Mouse (Mus musculus): ENCODE results near the gene Lbx2. TPM values are rescaled to one million over a fixed set of nuclear protein-coding genes. Genes with fewer than 3 reads are reported as not detected.

Lbx2 gene
- total RNA-seq, 1 experiment from 2014 or later, result not detected

DNA sequence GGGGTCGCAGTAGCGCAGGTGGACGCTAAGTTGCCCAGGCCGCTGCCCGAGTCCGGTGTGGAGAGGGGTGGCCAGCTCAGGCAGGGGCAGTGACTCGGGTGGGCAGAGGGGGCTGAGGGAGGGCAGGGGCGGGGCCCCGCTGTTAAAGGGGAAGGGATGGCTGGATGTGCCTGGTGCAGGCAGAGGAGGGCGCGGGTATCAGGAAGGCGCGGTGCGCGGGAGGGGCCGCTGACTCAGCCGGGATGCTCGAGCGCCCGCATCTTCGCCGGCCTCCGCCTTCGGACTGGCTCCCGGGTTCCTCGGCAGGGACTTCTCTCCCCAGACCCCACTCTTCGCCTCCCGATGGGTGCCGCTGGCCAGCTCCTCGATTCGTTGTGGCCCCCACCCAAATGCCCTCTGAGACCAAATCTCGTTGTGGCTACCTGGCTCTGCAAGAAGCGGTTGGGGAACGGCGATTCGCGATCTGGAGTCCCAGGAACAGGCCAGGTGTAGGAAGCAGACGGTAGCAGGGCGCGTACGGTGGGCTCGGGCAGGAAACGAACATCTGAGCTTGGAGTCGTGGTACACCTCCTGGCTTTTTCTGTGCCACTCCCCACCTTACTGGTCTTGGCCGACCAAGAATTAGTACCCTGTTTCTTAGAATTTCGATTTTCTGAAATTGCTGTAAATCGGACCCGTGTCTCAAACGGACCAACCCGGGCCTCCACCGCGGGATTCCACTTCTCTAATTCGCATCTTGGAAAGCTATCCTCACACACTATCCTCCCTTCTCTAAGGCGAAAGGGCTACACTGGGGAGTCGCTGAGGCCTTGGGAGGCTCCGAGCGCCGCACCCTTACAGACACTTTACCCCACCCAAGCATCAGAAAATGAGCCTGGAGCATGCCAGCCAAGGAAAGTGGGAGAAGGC, 15.6 kb upstream of the Lbx2 start:
- 0 out of 2 replicates have a peak, but pooled peaks have one; percentile 17 for ATAC-seq (replicated peaks; ENCODE audit: low read depth, poor library complexity, severe bottlenecking)

- no peak for ATAC-seq (replicated peaks; ENCODE audit: low read depth, poor library complexity, severe bottlenecking)
Observed at GRCm38 (mm10) chr6:83071220-83071619, 14.9 kb upstream of the Lbx2 start.

- ATAC-seq (replicated peaks; ENCODE audit: low read depth, poor library complexity, severe bottlenecking), result no peak
Observed at GRCm38 (mm10) chr6:83074979-83075378, 11.2 kb upstream of the Lbx2 start.

- ATAC-seq (replicated peaks; ENCODE audit: low read depth, poor library complexity, severe bottlenecking), result no peak; the same call in none of the 2 replicates
Observed at GRCm38 (mm10) chr6:83077630-83078323, 8.4 kb upstream of the Lbx2 start, which contains the start of gene Pcgf1. Pcgf1 (plus strand) TSS chr6:83077869.

- peak; percentile 93 for ATAC-seq (replicated peaks; ENCODE audit: low read depth, poor library complexity, severe bottlenecking)
Observed at GRCm38 (mm10) chr6:83078324-83078858, 7.8 kb upstream of the Lbx2 start.

GRCm38 (mm10) chr6:83080210-83080609, 6.0 kb upstream of the Lbx2 start:
- ATAC-seq (replicated peaks; ENCODE audit: low read depth, poor library complexity, severe bottlenecking), result no peak

GRCm38 (mm10) chr6:83083497-83083896, 2.7 kb upstream of the Lbx2 start:
- no peak for ATAC-seq (replicated peaks; ENCODE audit: low read depth, poor library complexity, severe bottlenecking)

DNA sequence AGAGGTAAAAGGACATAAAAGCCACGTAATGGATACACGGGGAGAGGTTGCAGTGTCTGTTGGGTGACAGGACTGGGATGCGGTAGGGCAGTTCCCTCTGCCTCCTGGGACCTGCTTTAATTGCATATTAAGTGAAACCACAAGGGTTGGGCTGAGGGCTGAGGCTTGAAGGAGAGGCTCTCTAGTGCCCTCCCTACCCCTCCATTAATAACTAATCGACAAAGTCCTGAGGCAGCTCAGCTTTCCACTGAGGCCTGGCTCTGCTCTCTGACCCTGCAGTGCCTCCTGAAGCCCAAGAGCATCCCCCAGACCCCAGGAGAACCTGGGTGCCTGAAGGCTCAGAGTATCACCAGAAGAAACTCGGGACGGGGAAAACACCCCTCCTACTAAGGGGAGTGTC, 1.7 kb upstream of the Lbx2 start:
- no peak for ATAC-seq (replicated peaks; ENCODE audit: low read depth, poor library complexity, severe bottlenecking)

DNA sequence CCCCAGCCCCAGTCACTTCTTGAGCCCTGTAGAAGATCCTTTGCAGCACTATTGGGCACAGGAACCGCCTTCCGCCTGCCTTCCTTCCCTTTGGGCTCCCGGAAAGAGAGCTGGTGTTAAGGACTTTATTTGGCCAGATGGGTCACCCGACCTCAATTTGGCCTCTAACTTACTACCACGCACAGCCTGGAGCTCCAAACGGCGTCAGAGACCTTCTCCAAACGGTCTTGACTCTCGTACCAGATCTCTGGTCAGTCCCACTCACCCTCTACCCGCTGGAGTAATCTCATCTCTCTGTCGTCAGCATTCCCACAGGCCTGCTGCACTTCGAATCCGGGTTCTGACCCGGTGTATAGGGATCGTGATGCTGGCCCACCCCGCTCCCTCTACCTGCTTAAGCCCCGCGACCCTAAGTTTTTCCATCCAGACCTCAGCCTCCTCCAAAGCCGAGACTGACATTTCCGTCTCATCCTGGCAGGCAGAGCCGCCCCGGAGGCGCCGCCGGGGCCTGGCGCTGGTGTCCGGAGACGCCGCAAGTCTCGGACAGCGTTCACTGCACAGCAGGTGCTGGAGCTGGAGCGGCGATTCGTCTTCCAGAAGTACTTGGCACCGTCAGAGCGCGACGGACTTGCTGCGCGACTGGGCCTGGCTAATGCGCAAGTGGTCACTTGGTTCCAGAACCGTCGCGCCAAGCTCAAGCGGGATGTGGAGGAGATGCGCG, 1.2 kb downstream of the Lbx2 start:
- no peak for ATAC-seq (replicated peaks; ENCODE audit: low read depth, poor library complexity, severe bottlenecking)

GRCm38 (mm10) chr6:83087926-83088260, 1.7 kb downstream of the Lbx2 start:
- ATAC-seq (replicated peaks; ENCODE audit: low read depth, poor library complexity, severe bottlenecking), result no peak; the same call in 1 of the 2 replicates

DNA sequence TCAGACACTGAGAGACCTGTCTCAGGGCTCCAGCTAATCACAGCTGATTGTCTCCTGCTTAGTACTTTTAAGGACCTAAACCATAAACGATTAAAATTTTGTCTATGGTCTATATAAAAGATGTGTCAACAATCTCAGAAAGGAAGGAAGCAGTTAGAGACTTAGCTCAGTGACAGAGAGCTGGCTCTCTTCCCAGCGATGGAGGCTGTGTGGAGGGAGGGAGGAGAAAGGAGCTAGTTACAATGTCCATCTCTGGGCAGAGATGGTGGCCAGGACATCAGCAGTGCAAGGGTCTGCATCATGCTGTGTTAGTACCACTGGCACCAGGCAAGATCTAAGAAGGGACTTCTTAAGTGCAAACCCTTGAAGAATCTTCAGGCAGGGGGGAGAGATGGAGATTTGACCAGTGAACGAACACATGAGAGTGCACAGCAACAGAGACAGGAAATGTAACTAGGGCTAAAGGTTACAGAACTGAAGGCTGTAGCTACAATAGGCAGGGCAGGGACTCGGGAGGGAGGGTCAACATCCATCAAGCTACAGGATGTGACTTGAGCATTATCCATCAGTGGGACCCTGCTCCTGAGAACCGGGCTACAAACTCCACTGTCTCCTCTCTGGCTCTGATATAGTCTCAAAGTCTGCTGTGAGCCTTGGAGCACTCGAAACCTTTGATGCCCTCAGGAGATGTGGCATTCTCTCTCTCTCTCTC, 6.4 kb downstream of the Lbx2 start:
- ATAC-seq (replicated peaks; ENCODE audit: low read depth, poor library complexity, severe bottlenecking), result no peak

DNA sequence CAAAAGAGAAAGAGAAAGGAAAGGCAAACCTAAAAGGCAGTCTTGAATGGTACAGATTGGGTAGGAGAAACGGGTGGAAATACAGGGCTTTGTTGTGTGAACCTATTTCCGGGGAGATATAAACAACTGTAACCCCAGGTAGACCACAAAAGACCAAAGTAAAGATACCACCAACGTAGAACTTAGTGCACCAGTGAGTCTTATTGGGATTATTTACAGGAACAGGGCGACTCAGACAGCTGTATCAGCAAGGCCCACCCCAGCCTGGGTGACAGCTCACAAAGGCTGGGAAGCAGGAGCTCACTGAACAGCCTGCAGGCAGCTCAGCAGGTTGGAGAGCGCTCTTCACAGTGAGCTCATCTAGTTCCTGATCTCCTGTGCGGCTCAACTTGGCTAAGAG, 9.8 kb downstream of the Lbx2 start:
- no peak for ATAC-seq (replicated peaks; ENCODE audit: low read depth, poor library complexity, severe bottlenecking)

GRCm38 (mm10) chr6:83098411-83098810, 12.2 kb downstream of the Lbx2 start:
- no peak for ATAC-seq (replicated peaks; ENCODE audit: low read depth, poor library complexity, severe bottlenecking)

DNA sequence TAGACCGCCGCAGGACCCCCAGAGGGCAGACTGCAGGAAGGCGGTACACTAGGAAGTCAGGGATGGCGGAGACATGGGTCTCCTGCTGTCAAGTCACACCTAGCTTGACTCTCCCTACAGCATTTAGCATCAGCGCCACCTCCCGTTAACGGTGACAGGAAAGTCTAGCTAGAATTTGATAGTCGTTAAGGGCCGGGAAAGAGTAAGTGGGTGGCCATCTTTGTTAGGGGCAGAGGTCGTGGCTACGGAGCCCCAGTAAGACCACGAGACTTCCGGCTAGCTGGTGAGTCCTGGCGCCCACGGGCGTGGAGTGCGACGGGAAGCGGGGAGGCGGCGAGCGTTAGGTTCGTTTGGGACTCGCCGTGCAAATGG, 15.1 kb downstream of the Lbx2 start, which contains the start of the genes Ccdc142 and Gm42688:
Gene Ccdc142 (plus strand): TSS at position 286 of the 372 bp plus-strand sequence.
Gene Gm42688 (plus strand): TSS at position 302 of the 372 bp plus-strand sequence.
- peak; percentile 84 for ATAC-seq (replicated peaks; ENCODE audit: low read depth, poor library complexity, severe bottlenecking)

DNA sequence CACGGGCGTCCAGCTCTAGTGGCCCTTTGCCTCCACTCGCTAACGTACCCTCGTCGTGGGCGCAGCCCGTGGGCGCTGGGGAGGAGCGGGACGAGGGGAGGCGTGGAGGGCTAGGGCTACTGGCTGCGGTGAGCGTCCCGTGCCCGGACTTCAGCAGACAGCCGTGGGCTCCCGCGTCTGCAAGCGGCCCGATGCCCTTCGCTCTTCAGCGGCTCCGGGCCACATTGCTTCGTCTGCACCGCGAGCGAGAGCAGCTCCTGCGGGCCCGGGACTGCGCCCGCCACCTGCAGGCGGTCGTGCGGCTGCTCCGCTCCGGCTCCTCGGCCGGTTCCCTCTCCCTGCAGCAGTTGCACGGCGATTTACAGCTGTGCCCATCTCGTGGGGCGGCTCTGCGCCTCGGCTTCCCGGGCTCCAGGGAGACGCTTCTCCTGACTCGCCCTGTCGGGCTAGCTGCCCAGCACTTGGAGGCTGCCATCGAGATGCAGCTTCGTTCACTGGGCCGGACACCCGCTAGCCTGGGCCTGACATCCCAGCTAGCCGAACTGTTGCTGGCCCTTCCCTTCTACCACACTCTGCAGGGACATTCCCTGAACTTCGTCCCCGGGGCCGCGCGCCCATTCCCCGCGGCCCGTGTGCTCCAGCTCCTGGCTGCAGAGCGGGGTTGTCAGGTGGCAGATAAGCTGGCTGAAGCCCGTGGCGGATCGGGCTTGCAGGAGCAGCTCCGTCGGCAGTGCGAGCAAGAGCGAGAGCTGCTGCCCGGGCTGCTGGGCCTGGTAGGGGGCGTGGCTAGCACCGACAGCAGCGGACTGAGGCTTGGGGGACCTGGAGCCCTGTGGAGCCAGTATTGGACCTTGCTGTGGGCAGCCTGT, 15.8 kb downstream of the Lbx2 start:
- ATAC-seq (replicated peaks; ENCODE audit: low read depth, poor library complexity, severe bottlenecking), result peak; percentile 60

DNA sequence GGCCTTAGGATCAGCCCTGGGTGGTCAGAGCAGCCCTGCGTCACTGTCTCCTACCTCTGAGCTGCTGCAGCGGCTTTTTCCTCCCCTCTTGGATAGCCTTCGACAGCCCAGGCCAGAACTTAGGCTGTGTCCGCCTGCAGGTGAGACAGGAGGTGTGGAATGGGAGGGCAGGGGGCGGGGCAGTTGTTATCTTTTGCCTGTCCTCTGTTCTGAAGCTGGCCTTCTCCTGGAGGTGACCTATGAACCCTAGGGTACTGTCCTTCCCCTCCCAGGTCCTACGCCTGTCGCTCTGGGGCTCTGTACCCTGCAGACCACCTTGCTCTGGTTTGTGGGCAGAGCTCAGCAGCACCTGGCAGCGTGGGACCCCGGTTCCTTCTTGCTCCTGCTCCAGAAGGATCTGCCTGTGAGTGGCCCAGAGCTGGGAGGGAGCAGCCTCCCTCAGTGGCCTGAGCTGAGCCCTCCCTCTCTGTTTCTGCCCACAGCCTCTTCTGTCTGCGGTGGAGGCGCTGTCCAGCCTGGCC, 17.0 kb downstream of the Lbx2 start:
- no peak for ATAC-seq (replicated peaks; ENCODE audit: low read depth, poor library complexity, severe bottlenecking)

- no peak for ATAC-seq (replicated peaks; ENCODE audit: low read depth, poor library complexity, severe bottlenecking)
Observed at GRCm38 (mm10) chr6:83104158-83104557, 18.0 kb downstream of the Lbx2 start.

DNA sequence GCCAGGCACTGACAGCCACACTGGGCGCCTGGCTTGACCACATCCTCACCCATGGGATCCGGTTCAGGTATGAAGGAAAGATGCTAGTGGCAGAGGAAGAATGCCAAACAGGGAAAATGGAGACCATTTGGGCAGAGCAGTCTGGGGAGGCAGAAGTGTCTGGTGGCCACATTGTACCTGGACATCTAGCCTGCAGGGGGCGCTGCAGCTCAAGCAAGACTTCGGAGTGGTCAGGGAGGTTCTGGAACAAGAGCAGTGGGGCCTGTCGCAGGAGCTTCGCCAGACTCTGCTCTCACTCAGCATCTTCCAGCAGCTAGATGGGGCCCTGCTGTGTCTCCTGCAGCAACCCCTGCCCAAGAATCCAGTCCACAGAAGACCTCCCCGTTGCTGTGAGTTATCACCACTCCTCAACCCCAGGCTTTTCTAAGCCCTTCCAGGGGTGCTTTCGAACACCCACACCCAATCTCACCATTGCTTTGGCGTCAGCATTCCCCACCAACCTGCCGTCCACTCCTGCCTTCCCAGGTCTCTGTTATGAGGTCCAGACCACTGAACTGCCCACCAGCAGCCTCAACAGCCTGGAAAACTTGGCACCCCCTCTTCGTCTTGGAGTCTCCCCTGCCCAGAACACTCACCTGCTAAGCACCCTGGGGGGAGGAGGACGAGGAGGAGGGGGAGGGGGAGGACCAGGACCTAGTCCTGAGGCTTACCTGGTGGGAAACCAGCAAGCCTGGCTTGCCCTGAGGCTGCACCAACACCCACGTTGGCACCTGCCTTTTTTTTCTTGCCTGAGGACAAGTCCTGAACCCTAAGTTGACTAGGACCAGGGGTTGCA, 21.6 kb downstream of the Lbx2 start:
- peak; percentile 71 for ATAC-seq (replicated peaks; ENCODE audit: low read depth, poor library complexity, severe bottlenecking)
